Comparison of ENCODE assay signal across 8 mouse cellular contexts in genomic region chr19:19110793-19111427, GRCm38 (mm10). TPM values are rescaled to one million over a fixed set of nuclear protein-coding genes. Genes with fewer than 3 reads are reported as not detected.
DNase-seq lines count a peak whose midpoint lies in the region; ATAC-seq and TF ChIP-seq lines count a peak whose summit lies in the region.

Rorb (minus strand) TSS chr19:19111196.

- H3K27me3 ChIP-seq in C2C12 (ENCODE audit: control insufficient read depth, insufficient read depth, insufficient read length) = no peaks in the 10 kb centered on the region
- peaks cover 48% of the 10 kb centered on the region for H3K27me3 ChIP-seq in forebrain, embryonic 10.5 days (ENCODE audit: poor library complexity, severe bottlenecking)
- H3K27me3 ChIP-seq in heart, embryonic 14.5 days (ENCODE audit: control insufficient read depth, insufficient read depth, low read length) = peaks cover 26% of the 10 kb centered on the region
- peaks cover 29% of the 10 kb centered on the region for H3K27me3 ChIP-seq in kidney, postnatal 0 days (ENCODE audit: insufficient read depth, low read length)
- H3K27me3 ChIP-seq in thymus, adult 2 months (ENCODE audit: control insufficient read depth, insufficient read depth, low read length) = peaks cover 3% of the 10 kb centered on the region; the same call in 1 of the 2 replicates

- under 1% methylated on average over 25 of the region's 25 CpGs for WGBS in forebrain, embryonic 10.5 days
- under 1% methylated on average over 25 of the region's 25 CpGs for WGBS in heart, embryonic 14.5 days
- WGBS in kidney, postnatal 0 days = under 1% methylated on average over 25 of the region's 25 CpGs
- 2% methylated on average over 25 of the region's 25 CpGs for WGBS in thymus, adult 2 months

- no peaks in the 10 kb centered on the region for H3K9me3 ChIP-seq in forebrain, embryonic 10.5 days
- no peaks in the 10 kb centered on the region for H3K9me3 ChIP-seq in heart, embryonic 14.5 days (ENCODE audit: control insufficient read depth, low read length)
- H3K9me3 ChIP-seq in kidney, postnatal 0 days (replicated peaks; ENCODE audit: low read length) = no peaks in the 10 kb centered on the region

- no peak for TF ChIP-seq POLR2A in thymus, adult 2 months (IDR thresholded peaks at IDR 0.05; ENCODE audit: control insufficient read depth, extremely low read depth, insufficient read depth, low read length, poor library complexity)

- no peaks in the 10 kb centered on the region for H3K36me3 ChIP-seq in C2C12 (ENCODE audit: control insufficient read depth, insufficient read depth)
- no peaks in the 10 kb centered on the region for H3K36me3 ChIP-seq in forebrain, embryonic 10.5 days (replicated peaks)
- H3K36me3 ChIP-seq in heart, embryonic 14.5 days (ENCODE audit: control insufficient read depth, insufficient read depth, low read length) = no peaks in the 10 kb centered on the region
- no peaks in the 10 kb centered on the region for H3K36me3 ChIP-seq in kidney, postnatal 0 days (ENCODE audit: insufficient read depth, low read length)
- no peaks in the 10 kb centered on the region for H3K36me3 ChIP-seq in thymus, adult 2 months (ENCODE audit: control insufficient read depth, insufficient read depth, low read length)

- peak within 1 kb of the TSS; percentile 67 for H3K9ac ChIP-seq in heart, embryonic 14.5 days (ENCODE audit: low read length)
- H3K9ac ChIP-seq in kidney, postnatal 0 days (ENCODE audit: low read depth, low read length) = 0 out of 2 replicates have a peak within 1 kb of the TSS, but pooled peaks have one; percentile 10

- H3K27ac ChIP-seq in brown adipose tissue, adult 24 weeks (replicated peaks; ENCODE audit: low read depth, low read length) = no peak within 1 kb of the TSS
- peak within 1 kb of the TSS; percentile 78 for H3K27ac ChIP-seq in forebrain, embryonic 10.5 days
- peak within 1 kb of the TSS; percentile 53 to 55 for H3K27ac ChIP-seq in heart, embryonic 14.5 days (replicated peaks in 1 of 2; ENCODE audit: control insufficient read depth in 1 of 2, insufficient read depth in 1 of 2, low read depth in 2 of 2, low read length in 2 of 2)
- H3K27ac ChIP-seq in kidney, postnatal 0 days = no peak within 1 kb of the TSS
- no peak within 1 kb of the TSS for H3K27ac ChIP-seq in thymus, adult 2 months (ENCODE audit: control insufficient read depth, insufficient read depth, low read length)

- ATAC-seq in heart, embryonic 14.5 days (ENCODE audit: insufficient number of reproducible peaks, insufficient read depth, low FRiP score, low read depth) = peak; percentile 97
- peak; percentile 98 for ATAC-seq in kidney, postnatal 0 days (replicated peaks; ENCODE audit: low FRiP score, low read depth)

- H3K4me3 ChIP-seq in C2C12 (ENCODE audit: insufficient read depth, poor library complexity, severe bottlenecking) = peak within 1 kb of the TSS; percentile 30
- peak within 1 kb of the TSS; percentile 51 for H3K4me3 ChIP-seq in brown adipose tissue, adult 24 weeks (ENCODE audit: insufficient read depth, low read depth, low read length)
- peak within 1 kb of the TSS; percentile 64 for H3K4me3 ChIP-seq in forebrain, embryonic 10.5 days
- H3K4me3 ChIP-seq in heart, embryonic 14.5 days (ENCODE audit: control insufficient read depth in 1 of 2, insufficient read depth in 1 of 2, low read depth in 1 of 2, low read length in 2 of 2) = peak within 1 kb of the TSS; percentile 45 to 69
- peak within 1 kb of the TSS; percentile 43 for H3K4me3 ChIP-seq in kidney, postnatal 0 days (replicated peaks; ENCODE audit: low read depth, low read length)
- H3K4me3 ChIP-seq in thymus, adult 2 months (ENCODE audit: control insufficient read depth, insufficient read depth, low read length) = no peak within 1 kb of the TSS

- H3ac ChIP-seq in C2C12 (ENCODE audit: control insufficient read depth, insufficient read length, low read depth) = peak within 1 kb of the TSS; percentile 52

- H3K79me2 ChIP-seq in C2C12 (ENCODE audit: control insufficient read depth, insufficient read depth) = peaks cover 7% of the 10 kb centered on the region

- peaks cover 2% of the 10 kb centered on the region for H3K79me3 ChIP-seq in C2C12 (ENCODE audit: low read depth)

- H3K4me1 ChIP-seq in brown adipose tissue, adult 24 weeks (ENCODE audit: control insufficient read depth, insufficient read depth, insufficient read length, low read length) = no peaks in the 10 kb centered on the region
- peaks cover 26% of the 10 kb centered on the region for H3K4me1 ChIP-seq in forebrain, embryonic 10.5 days
- H3K4me1 ChIP-seq in heart, embryonic 14.5 days (ENCODE audit: control insufficient read depth in 2 of 2, insufficient read depth in 2 of 2, low read length in 2 of 2) = 0 out of 4 replicates have a peak, but pooled peaks cover 0 to 2% of the 10 kb centered on the region in 2 experiments
- H3K4me1 ChIP-seq in kidney, postnatal 0 days (replicated peaks; ENCODE audit: insufficient read depth, low read length) = peaks cover 8% of the 10 kb centered on the region
- H3K4me1 ChIP-seq in thymus, adult 2 months (replicated peaks; ENCODE audit: control insufficient read depth, insufficient read depth, low read length) = peaks cover 10% of the 10 kb centered on the region

- no peak for TF ChIP-seq CTCF in C2C12 (IDR thresholded peaks at IDR 0.05; ENCODE audit: control insufficient read depth, insufficient read depth, insufficient read length)
- TF ChIP-seq CTCF in kidney, postnatal 0 days (IDR thresholded peaks at IDR 0.05; ENCODE audit: low read depth) = no peak
- no peak for TF ChIP-seq CTCF in thymus, adult 2 months (IDR thresholded peaks at IDR 0.05; ENCODE audit: borderline replicate concordance, control insufficient read depth, extremely low read depth, insufficient read depth, low read length, poor library complexity)

- peak; percentile 88 for DNase-seq in forebrain, embryonic 10.5 days (ENCODE audit: extremely low spot score, low spot score)
- DNase-seq in kidney, postnatal 0 days (ENCODE audit: low spot score) = peak; percentile 93
- DNase-seq in liver = peak; percentile 79
- peak; percentile 0 for DNase-seq in naive thymus-derived CD4-positive, alpha-beta T cell, adult 2 months (ENCODE audit: low read depth)
- peak; percentile 15 for DNase-seq in thymus, adult 2 months

- peak within 1 kb of the TSS; percentile 96 for H3K4me2 ChIP-seq in heart, embryonic 14.5 days (ENCODE audit: low read length)
- peak within 1 kb of the TSS; percentile 83 for H3K4me2 ChIP-seq in kidney, postnatal 0 days (ENCODE audit: low read length)

TF ChIP-seq in C2C12, 6 proteins besides CTCF, POLR2A, EP300 and RAD21:
- no peak for TF ChIP-seq FOSL1 (IDR thresholded peaks at IDR 0.05; ENCODE audit: insufficient read depth, low read length, poor library complexity, severe bottlenecking)
- no peak for TF ChIP-seq MYOG (IDR thresholded peaks at IDR 0.05; ENCODE audit: control insufficient read depth, extremely low read depth, insufficient read length)
- TF ChIP-seq CEBPB (IDR thresholded peaks at IDR 0.05; ENCODE audit: low read depth) = no peak
- TF ChIP-seq MYOD1 (IDR thresholded peaks at IDR 0.05; ENCODE audit: control insufficient read depth, insufficient read length, low read depth) = no peak
- no peak for TF ChIP-seq USF1 (IDR thresholded peaks at IDR 0.05; ENCODE audit: low read depth)
- no peak for TF ChIP-seq MAX (IDR thresholded peaks at IDR 0.05)

RNA-seq across cellular contexts. Expression of gene Rorb, which starts in this region (rescaled TPM):
- 0.06 TPM for polyA plus RNA-seq in C2C12 (2012; fragmentation: generic; extraction: Trizol)
- 0.83 and 1.0 TPM in 2 replicates for polyA plus RNA-seq in brown adipose tissue, adult 24 weeks (2012; ENCODE audit: insufficient read depth, insufficient read length, missing spikeins)
- polyA plus RNA-seq in forebrain, embryonic 10.5 days (2016; fragmentation: Nextera tagmentation; extraction: Ambion mirVana) = 1.7 and 1.9 TPM in 2 replicates
- 0.49 and 0.58 TPM in 2 replicates for polyA plus RNA-seq in heart, embryonic 14.5 days (2014; fragmentation: Nextera tagmentation; extraction: Ambion mirVana)
- polyA plus RNA-seq in kidney, postnatal 0 days (2015; fragmentation: Nextera tagmentation; extraction: Ambion mirVana) = 0.18 and 0.28 TPM in 2 replicates
- polyA plus RNA-seq in thymus, adult 2 months (2012; rRNA removed) = 0.04 TPM in 1 of 2 replicates, not detected in the other

Comparison
In these comparisons a context has a peak if more than half of its experiments do, and no peak if none do; other contexts are left out.
1. Peak in ATAC-seq, H3K4me3 ChIP-seq, H3K27ac ChIP-seq, H3K9ac ChIP-seq and H3K4me2 ChIP-seq in heart, embryonic 14.5 days; RNA of the gene not detected or under 1 TPM.
2. Peak in DNase-seq, ATAC-seq, H3K4me3 ChIP-seq, H3K9ac ChIP-seq and H3K4me2 ChIP-seq in kidney, postnatal 0 days; RNA of the gene not detected or under 1 TPM.
3. Peak in DNase-seq in thymus, adult 2 months; RNA of the gene not detected or under 1 TPM.
4. DNase-seq: peak in every context shown above with its lines; median percentile 93 in kidney, postnatal 0 days; 88 in forebrain, embryonic 10.5 days; 79 in liver; 15 in thymus, adult 2 months; 0 in naive thymus-derived CD4-positive, alpha-beta T cell, adult 2 months.